Mouse (Mus musculus): Measurements from ENCODE around the gene Mex3d.

GRCm38 (mm10) chr10:80332525-80332989, 54.9 kb downstream of the Mex3d start:
- TF ChIP-seq CTCF (IDR thresholded peaks at IDR 0.05; ENCODE audit: borderline replicate concordance, control insufficient read depth, extremely low read depth, insufficient read depth, low read length, poor library complexity): no peak
- TF ChIP-seq POLR2A (IDR thresholded peaks at IDR 0.05; ENCODE audit: control insufficient read depth, extremely low read depth, insufficient read depth, low read length, poor library complexity): no peak
